Mouse (Mus musculus) thymus, adult 18-20 months (tissue): ENCODE data around the gene Slc9a5.

Experiments used
- DNase-seq, 2 experiments: peaks; one replicate each; pipeline ENCODE4 v3.0.0; 2022; ENCODE audit warnings: mixed read lengths in 2 of 2

The Slc9a5 gene

DNA sequence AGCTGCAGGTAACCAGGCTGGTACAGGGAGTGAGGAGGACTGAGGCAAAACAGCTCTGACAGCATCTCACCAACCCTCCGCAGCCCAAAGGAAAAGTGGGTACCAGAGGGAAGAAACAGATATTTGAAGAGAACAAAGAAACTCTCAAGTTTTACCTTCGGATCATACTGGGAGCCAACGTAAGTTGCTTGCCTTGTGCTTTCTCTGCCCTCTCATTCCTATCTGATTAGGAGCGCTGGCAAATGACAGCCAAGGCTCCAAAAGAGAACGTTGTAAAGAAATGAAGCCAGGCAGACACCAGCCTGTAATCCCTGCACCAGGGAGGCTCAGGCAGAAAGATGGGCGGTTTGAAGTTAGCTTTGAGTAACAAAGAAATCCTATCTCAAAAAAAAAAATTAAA lies 21.7 kb upstream of the Slc9a5 start:
- DNase-seq: no peak

DNA sequence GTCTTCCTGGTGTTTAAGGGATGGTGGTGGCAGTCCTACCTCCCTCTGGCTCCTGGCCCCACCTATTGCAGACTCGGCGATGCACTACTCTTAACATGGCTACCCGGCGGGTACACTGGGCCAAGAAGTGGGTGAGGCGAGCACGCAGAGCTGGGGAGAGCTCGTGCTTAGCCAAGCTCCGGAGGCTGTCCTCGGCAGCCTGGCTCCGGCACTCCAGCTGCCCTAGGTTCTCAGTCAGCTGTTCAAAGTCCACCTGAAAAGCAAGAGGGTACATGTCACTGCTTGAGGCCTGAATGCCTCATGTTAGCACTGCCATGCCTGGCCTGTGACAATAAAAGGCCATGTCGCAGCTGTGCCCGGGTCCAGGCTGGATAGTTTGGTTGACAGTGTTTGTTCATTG lies 18.3 kb upstream of the Slc9a5 start:
- no peak for DNase-seq

DNA sequence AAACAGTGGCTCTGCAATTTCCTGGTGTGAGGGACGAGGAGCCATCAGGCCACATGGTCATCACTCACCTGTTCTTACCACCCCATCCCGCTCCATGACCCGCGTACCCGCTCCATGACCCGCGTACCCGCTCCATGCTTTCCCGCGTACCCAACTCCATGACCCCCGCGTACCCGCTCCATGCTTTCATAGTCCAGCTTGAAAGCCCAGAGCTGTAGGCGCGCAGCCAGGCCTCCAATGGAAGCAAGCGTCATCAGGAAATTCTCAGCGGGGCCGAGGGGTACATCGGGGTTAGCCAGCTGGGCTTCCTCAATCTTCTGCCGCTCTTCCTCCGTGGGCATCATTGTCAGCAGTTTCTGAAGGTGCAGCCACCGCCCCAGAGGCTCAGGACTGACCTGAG lies 17.2 kb upstream of the Slc9a5 start:
- no peak for DNase-seq

DNA sequence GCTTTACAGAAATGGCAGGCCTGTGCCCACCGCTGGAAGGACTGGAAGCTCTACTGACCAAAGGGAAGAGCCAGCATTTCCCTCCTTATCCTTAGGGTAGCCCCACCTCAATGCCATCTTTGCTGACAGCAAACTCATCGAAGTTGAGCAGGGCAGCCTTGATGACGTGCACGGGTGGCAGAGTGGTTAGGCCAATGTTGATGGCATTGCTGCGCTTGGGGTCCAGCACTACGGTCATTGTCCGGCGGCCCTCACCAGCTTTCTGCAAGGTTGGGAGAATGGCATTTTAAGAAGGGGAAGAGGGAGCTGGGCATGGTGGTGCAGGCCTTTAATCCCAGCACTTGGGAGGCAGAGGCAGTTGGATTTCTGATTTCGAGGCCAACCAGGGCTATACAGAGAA lies 16.7 kb upstream of the Slc9a5 start:
- no peak for DNase-seq

DNA sequence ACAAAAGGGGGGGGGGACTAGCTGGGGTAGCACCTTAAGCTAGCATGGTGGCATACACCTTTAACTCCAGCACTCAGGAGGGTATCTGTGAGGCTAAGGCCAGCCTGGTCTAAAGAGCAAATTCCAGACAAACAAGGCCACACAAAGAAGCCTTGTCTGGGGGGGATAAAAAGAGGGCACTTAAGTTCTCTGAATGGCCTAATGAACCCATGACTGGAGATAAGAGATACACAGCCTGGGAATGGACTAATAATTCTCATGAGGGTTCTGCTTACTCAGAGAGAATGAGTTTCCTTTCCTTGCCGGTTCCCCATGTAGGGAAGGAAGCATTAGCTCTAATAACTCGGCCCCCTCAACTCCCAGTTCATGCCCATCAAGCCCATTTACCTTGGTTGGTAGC lies 16.1 kb upstream of the Slc9a5 start:
- DNase-seq: no peak

DNA sequence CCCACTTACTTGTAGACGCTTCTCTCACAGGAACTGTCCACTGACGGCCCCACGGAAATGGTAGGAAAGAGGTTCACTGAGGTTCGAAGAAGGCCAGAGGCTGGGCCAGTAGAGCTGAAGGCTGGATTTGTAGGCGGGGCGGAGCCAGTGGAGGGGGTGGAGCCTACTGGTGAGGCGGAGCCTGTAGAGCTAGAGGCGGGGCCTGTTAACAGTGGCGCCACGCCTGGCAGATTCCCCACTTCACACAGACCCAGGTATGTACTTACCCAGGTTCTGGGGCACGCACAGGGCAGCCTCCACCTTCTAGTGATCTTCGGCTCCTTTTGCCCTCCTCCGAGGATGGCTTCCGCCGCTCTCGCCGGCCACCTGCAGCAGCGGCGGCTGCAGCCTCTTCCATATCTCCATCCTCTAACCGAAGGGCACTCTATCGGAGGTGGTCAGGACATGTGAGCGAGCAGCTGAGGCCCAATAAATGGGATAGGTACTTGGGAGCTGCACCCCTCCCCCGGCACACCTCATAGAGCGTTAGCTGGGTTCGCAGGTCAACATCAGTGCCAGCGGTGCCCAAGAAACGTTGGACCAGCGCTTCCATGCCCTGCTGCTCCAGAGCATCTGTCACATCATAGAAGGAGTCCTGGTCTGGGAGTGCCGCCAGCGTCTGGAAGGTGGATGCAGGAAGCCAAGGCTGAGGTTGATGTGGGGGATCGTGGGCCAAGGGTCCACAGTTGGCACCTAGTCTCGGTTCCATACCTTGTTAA lies 12.1 kb upstream of the Slc9a5 start:
- no peak for DNase-seq

DNA sequence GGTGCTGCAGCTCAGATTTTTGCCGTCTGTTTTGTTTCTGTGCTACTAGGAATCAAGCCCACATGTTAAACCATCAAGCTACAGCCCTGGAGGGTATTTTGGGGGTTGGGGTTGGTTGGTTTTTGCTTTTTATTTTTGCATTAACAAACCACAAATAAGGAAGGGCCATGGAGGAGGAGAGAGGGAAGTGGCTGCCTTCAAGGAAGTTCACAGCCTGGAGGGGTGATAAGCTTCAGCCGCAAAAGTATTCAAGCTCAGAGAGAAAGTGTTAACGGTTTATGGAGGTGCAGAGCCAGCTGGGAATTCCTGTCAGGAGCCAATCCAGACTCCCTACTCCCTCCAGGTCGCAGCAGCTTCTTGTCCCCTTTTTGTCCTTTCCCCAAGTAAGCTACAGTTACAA lies 9.7 kb upstream of the Slc9a5 start:
- DNase-seq: no peak

DNA sequence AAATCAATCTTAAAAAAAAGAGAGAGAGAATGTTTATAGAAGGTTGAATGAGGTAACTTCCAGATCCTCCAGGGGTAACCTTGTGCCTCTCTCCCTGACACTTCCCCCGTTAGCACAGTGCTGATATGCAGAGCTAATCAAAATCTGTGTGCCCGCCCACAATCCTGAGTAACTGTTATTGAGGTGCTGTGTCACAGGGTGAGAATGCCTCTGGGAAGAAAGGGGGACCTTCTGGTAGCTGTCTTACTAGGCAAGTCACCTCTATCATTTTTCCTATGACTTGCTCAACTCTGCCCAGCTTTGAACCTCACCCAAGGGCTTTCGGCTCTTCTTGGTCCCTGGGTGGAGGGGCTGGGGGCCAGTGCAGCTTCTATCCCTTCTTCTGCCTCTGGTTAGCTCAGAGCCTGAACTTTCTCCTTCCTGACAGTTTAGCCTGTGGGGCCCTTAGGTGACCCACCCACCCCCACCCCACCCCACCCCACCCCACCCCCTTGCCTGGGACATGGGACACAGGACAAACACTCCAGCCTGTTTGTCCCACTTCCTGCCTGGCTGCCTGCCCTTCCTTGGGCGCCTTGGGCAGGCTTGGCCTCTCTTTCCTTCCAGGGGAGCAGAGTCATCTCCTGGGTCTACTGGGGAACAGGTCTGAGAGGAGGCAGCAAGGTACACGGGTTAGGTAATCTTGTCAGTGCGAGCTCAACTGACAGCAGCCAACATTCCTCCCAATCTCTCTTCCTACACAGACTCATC lies 8.6 kb upstream of the Slc9a5 start:
- DNase-seq: no peak

DNA sequence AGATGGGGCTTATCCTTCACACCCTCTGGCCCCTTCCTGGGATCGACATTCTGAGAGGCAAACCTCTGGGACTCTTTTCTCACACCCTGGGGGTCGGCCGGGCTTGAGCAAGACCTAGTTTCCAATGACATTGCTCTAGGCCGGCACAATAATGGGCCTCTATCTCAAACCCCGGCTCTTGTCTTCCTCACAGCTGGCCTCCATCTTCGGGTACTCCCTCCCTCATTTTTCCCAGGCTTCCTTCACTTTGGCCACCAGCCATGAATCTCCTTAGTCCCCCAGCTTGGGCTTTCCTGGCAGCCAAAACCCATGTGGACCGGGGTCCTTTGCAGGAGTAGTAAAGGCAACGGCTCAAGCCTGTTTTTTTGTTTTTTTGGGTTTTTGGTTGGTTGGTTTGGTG lies 7.2 kb upstream of the Slc9a5 start:
- DNase-seq: no peak

DNA sequence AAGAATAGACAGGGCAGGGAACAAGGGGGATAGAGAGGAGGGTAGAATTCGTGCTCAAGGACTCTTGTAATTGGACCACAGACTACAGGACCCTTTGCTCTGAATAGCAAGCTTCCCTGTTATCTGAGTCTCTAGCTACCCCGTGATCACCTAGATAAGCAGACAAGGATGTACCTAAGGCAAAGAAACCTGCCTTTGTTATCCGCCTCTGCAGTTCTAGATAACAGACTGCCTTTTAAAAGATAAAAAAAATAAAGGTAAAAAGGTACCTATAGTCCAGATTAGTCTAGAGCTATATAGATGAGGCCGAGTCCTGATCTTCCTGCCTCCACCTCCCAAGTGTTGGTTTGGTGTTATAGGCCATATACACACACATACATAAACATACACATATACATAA lies 5.9 kb upstream of the Slc9a5 start:
- no peak for DNase-seq

DNA sequence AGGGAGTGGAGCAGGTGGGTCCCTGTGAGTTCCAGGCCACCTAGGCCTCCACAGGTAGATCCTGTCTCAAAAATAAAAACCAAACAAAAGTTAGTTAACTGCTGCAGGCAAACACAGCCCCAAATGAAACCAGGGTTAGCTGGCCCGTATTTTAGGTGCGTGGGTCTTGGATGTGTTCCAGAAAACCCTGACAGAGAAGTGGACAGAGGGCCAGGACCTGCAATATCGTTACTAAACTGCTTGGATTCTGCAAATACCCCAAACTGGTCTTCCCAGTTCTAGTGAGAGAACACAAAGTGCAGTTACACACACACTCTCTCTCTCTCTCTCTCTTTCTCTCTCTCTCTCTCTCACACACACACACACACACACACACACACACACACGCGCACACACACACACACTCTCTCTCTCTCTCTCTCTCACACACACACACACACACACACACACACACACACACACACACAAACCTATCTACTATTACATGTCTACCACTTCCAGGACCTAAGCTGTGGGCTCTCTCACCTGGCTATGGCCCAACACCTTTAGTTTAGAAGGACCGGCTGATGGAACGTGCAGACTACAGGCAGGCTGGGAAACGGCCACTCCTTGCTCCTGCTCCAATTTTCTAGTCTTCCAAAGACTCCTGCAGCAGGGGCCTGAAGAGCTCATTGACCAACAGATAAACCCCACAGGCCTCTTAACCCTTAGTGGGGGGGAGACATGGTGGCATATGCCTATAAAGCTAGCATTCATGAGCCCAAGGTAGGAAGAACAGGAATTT lies 4.7 kb upstream of the Slc9a5 start:
- DNase-seq: no peak

DNA sequence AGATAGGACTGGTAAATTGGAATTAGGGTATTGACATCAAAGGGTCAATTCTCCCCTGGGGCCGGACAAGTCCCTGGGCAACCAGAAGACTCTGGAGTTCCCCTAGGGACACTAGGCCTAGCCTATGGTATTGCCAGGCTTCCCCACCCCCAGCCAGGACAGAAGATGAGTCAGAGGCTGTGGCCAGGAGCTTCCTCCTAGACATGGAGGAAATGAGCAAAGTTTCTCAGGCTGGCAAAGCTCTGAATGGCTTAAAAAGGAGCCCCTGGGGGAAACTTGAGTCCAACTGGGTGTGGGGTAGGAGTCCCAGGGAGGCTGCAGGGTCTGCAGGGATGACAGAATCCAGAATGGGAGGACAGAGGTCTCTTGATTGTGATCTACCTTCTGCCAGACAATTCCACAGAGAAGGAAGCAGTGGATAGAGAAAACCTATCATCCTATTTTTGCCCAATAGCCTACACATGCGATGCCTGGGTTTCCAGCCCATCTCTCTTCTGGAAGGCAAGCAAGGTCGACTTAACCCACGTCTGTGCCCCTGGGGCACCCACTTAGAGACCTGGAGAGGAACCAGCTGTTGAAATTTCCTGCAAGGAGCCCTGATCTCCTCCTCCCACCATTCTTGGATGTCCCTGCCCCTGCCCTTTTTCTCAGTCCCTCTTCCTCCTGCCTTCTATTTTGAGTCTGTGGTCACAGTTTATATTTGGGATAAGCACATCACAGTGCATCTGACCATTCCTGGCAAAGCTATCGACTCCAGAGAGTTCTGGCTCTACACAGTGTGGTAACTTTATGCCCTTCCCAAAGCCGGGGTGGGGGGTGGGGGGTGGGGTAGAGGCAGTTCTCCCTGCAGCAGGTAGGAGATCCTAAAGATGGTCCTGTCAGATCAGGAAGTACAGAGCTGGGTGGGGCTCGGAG lies 3.3 kb upstream of the Slc9a5 start:
- DNase-seq: no peak

DNA sequence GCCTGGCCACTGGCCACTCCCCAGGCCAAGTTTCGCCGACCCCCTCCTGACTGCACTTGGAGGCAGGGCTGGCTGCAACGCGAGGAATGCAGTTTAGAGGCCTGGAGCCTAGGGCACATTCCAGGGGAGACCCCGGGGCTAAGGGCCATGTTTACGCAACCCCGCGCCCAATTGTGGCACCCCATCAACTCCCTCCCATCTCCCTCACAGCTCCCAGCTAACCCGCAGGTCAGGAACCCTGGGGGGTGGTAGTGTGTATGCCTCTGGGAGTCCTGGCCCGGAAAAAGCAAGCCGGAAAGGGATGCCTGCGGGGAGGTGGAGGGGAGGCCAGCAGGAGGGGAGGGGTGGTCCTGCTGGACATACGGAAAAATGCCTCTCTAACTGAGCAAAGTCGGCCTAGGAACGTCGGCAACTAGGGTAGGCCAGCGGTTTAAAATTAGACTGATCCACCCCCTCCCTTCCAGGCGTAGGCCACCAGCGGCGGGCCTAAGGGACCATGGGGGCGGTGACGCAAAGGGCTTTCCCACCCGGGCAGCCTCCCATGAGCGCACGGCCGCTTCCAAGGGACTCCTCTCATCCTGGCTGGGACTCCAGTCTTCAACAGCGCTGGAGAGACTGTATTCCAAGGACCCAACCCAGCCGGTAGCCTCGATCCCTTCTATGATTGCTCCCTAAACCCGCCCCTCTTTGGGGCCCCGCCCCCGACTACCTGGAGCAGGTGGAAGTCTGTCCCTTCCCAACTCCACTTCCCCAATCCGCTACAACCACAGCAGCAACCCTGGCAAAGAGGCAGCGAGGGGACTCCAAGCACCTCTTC lies 1.8 kb upstream of the Slc9a5 start:
- DNase-seq: peak in 1 of 2 experiments; percentile 49

DNA sequence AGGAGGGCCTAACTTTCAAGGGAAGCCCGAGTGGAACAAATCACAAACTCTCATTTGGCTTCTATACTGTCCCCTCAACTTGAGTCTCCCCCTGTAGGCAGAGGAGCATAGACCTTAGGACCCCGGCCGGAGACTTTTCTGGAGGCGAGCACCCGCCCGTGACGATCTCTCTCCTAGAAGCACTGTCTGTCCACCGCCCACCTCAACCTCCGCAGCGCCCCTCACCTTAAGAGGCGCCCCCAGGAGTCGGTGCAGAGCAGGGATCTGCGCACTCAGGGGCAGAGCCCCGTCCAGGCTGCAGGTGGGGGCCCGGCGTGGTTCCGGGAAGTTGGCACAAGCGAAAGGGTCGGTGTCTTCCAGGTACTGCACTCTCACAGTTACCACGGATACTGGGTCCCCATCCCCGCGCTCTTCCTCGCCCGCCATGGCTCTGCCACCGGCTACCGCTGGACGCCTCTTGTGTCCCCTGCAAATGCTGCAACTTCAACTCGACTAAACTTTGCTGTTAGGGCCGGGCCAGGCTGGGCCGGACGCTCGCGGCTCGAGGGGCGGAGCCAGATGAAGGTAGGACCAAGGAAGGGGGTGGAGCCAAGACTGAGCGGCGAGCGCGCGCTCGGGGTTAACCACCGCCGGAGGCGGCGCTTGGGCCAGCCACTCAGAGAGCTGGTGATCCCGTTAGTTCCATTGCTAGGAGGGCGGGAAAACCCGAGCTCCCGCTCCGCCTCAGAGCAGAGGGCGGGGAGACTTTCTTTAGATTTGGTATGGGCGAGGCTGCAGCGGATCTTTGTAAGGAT lies 1.0 kb upstream of the Slc9a5 start, which contains the start of gene Fhod1:
Fhod1 (minus strand) TSS at position 526 of the 794 bp plus-strand sequence.
- peak; percentile 84 to 85 for DNase-seq

DNA sequence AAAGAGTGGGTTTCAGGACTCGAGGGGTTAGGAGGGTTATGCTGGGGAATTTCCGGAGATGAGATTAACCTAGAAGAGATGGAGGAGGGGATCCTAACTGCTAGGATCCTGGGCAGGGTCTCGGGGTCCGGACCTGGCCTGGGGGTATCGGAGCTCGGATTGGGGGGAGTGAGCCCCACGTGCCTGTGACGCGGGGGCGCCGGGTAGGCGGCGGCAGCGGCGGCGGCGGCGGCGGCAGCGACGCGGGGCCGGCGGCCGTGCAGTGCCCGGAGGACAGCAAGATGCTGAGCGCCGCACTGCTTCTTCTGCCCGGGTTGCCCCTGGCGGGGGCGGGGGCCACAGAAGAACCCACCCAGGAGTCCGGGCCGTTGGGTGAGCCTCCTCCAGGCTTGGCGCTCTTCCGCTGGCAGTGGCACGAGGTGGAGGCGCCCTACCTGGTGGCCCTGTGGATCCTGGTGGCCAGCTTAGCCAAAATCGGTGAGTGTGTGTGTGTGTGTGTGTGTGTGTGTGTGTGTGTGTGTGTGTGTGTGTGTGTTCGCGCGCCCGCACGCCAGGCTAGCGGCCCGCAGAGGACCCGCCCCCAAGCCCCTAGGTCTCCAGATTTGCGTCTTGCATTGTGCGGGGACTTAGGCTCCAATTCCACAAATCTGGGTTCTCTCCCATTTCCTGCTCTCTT lies 591 bp downstream of the Slc9a5 start:
- no peak for DNase-seq

DNA sequence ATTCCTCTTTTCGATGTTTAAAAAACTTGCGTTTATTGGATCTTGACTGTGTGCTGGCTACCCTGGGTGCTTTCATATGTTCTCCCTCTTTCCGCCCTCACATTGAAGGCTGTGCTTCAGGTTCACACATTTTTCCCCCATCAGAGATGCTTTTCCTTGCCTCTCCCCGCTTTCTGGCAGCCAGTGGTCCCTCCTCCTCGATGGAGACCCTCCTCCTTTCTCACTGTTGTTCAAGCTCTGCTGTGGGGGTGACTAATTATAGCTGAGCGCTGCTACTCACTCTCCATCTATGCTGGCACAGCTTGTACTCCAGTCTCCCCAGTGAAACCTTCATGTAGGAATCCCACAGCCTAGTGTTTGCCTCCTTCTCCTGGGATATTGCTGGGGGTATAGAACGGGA lies 1.5 kb downstream of the Slc9a5 start:
- no peak for DNase-seq

DNA sequence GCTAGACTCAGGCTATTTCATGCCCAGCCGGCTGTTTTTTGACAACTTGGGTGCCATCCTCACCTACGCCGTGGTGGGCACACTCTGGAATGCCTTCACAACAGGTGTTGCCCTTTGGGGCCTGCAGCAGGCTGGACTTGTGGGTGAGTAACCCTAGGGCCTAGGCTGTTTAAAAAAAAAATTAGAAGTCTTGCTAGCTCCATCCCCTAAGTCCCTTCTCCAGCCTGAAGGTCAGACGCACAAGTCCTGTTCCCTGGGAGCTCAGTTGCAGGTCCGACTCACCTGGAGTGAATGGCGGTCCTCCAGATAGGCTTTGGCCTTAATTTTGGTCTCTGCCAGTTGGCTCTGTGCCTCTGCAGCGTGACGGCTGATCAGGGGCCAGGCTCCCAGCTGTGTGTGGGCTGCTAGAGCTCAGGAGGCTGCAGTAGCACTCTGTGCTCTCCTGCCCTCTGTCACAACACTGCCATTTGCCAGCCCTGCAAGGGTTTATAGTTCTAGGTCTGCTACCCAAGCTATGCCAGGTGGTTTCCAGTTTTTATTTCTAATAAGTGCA lies 5.0 kb downstream of the Slc9a5 start:
- DNase-seq: no peak

DNA sequence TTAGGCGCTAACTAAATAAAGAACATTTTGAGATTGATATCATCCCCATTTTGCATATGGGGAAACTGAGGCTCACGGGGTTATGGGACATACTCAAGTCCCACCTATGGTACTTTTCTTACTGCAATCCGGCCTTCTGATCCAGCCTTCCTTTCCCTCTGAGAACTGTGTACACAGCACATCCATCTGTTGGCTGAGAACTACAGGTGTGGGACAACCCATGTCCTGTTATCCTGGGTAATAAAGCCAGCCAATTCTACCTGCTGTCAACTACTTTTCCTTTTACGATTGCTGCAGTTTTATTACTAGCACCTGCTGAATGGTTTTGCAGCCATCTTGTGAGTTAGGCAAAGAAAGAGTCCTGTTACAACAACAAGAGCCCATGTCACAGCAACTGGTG lies 5.9 kb downstream of the Slc9a5 start:
- no peak for DNase-seq

DNA sequence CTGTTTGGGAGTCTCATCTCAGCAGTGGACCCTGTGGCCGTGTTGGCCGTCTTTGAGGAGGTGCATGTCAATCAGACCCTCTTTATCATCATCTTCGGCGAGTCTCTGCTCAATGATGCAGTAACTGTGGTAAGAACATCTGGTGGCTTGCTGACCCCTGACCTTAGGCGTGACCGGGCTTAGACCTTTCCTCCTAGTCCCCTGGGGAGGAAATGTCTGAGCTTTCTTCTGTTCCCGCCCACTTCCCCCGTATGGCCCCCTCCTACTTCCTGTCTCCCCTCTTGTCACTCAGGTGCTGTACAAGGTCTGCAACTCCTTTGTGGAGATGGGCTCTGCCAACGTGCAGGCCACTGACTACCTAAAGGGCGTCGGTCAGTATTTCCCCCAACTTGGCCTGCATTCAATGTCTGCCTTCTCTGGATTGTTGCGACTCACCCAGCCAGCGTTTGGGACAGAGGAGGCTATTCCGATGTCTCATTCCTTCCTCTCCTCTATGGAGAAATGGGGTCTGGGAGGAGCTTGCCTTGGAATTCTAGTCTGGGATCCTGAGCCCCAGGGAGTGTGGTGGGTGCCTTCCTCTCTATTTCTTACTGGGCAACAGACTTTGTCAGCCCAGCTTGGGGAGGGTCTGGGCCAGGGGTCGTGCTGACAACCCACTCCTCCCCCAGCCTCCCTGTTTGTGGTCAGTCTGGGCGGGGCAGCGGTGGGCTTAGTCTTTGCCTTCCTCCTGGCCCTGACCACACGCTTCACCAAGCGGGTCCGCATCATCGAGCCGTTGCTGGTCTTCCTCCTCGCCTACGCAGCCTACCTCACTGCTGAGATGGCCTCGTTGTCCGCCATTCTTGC lies 6.8 kb downstream of the Slc9a5 start:
- DNase-seq: peak; percentile 39 to 59
